Mouse (Mus musculus) heart, embryonic 12.5 days (tissue): Measurements from ENCODE around the gene Apol10b. TPM values are rescaled to one million over a fixed set of nuclear protein-coding genes. Genes with fewer than 3 reads are reported as not detected.
"Not testable (repeated sequence)": the region's sequence is repeated elsewhere in the genome, so short reads cannot be mapped to it uniquely, and the experiment has no call there.

ENCODE experiments used
- ATAC-seq: fragments of 200-750 bp; cut with Nextera tagmentation; 2 replicates; pipeline ENCODE4 v1.8.0; 2017; ENCODE audit warnings: moderate TSS enrichment, moderate library complexity; ENCODE audit not compliant: insufficient number of reproducible peaks, low FRiP score
- H3K27ac ChIP-seq: fragments of 300-500 bp; sonication (generic); 2 replicates; pipeline ENCODE4 v1.5.1; 2016; ENCODE audit warnings: mild to moderate bottlenecking, moderate library complexity; ENCODE audit not compliant: poor library complexity, severe bottlenecking
- H3K27me3 ChIP-seq: fragments of 300-500 bp; sonication (generic); replicated peaks from 2 replicates; pipeline ENCODE4 v1.6.1; 2016; ENCODE audit warnings: mild to moderate bottlenecking, moderate library complexity
- H3K36me3 ChIP-seq: fragments of 300-500 bp; sonication (generic); 2 replicates; pipeline ENCODE4 v1.6.1; 2016; ENCODE audit warnings: mild to moderate bottlenecking, moderate library complexity
- H3K4me1 ChIP-seq: fragments of 300-500 bp; sonication (generic); replicated peaks from 2 replicates; pipeline ENCODE4 v1.6.1; 2016; ENCODE audit warnings: mild to moderate bottlenecking
- H3K4me2 ChIP-seq: fragments of 300-500 bp; sonication (generic); 2 replicates; pipeline ENCODE4 v1.6.1; 2016; ENCODE audit warnings: mild to moderate bottlenecking, moderate library complexity
- H3K4me3 ChIP-seq: fragments of 300-500 bp; sonication (generic); 2 replicates; pipeline ENCODE4 v1.5.1; 2016; ENCODE audit warnings: mild to moderate bottlenecking
- H3K9ac ChIP-seq: fragments of 300-500 bp; sonication (generic); 2 replicates; pipeline ENCODE4 v1.6.1; 2016; ENCODE audit warnings: mild to moderate bottlenecking, moderate library complexity
- H3K9me3 ChIP-seq: fragments of 300-500 bp; sonication (generic); replicated peaks from 2 replicates; pipeline ENCODE4 v1.6.1; 2016; ENCODE audit warnings: mild to moderate bottlenecking, moderate library complexity
- WGBS: fragments of 180-500 bp; shearing (Covaris S2); methylation state at CpG from one replicate; pipeline ENCODE4 v1.1.7; 2016; 5-methylcytosine and 5-hydroxymethylcytosine counted together
- polyA plus RNA-seq: library from polyadenylated mRNA; unstranded; fragments of >200 nt; fragmentation: Nextera tagmentation; extraction: Ambion mirVana; gene quantifications from 2 replicates; pipeline ENCODE4 v1.2.1, GENCODE M21; 2016

Gene Apol10b
- polyA plus RNA-seq, 1 experiment from 2014 or later, result not detected

GRCm38 (mm10) chr15:77587026-77587425 is 8.9 kb downstream of the Apol10b start:
- Histone ChIP-seq H3K36me3 (no peaks in the 10 kb centered on the region), H3K4me1 (no peaks in the 10 kb centered on the region), H3K9ac (no peak overlapping the region), H3K4me2 (no peak overlapping the region), H3K27me3 (no peaks in the 10 kb centered on the region), H3K9me3 (peaks cover 7% of the 10 kb centered on the region; the same call in 1 of the 2 replicates), H3K4me3 (no peak overlapping the region), H3K27ac (no peak overlapping the region)
- ATAC-seq, result no peak

DNA sequence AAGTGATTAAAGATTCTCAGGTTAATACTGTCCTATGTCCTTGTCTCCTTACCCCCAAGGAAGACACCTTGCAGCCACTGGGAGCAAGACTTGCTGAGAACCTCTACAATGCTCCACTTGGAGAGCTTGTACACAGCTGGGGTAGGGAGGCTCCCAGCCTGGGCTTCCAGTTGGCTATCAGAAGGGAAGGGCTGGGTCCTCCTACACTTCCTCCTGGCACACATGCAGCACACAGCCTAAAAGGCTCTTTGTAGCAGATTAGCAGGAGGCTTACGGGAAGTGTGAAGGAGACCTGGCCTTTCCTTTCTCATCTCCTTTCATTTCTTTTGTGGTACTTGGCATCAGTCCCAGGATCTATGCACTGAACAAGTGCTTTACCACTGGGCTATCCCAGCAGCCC is 14.2 kb downstream of the Apol10b start:
- H3K27ac ChIP-seq, result peak overlapping the region; percentile 57
- H3K27me3 ChIP-seq, result no peaks in the 10 kb centered on the region
- no peak overlapping the region for H3K9ac ChIP-seq
- no peaks in the 10 kb centered on the region for H3K36me3 ChIP-seq
- H3K4me2 ChIP-seq, result no peak overlapping the region
- 0 out of 2 replicates have a peak, but pooled peaks cover 5% of the 10 kb centered on the region for H3K4me1 ChIP-seq
- H3K9me3 ChIP-seq, result peaks cover 7% of the 10 kb centered on the region; the same call in 1 of the 2 replicates
- H3K4me3 ChIP-seq, result no peak overlapping the region
- ATAC-seq, result peak; percentile 89
- WGBS, result 27% methylated on average over 1 of the region's 1 CpGs

- ATAC-seq, result no peak
Observed at GRCm38 (mm10) chr15:77579311-77579710, 16.6 kb downstream of the Apol10b start.

GRCm38 (mm10) chr15:77578801-77579200 is 17.1 kb downstream of the Apol10b start:
- Histone ChIP-seq H3K4me1 (0 out of 2 replicates have a peak, but pooled peaks cover 5% of the 10 kb centered on the region), H3K27me3 (no peaks in the 10 kb centered on the region), H3K4me3 (no peak overlapping the region), H3K4me2 (no peak overlapping the region), H3K9ac (no peak overlapping the region), H3K9me3 (peaks cover 7% of the 10 kb centered on the region; the same call in 1 of the 2 replicates), H3K27ac (no peak overlapping the region), H3K36me3 (no peaks in the 10 kb centered on the region)
- ATAC-seq, result no peak
- WGBS, result 81% methylated on average over 2 of the region's 2 CpGs

More at GRCm38 (mm10) chr15:77579311-77579710, 16.6 kb downstream of the Apol10b start:
- H3K27ac ChIP-seq, result no peak overlapping the region
- peaks cover 7% of the 10 kb centered on the region; the same call in 1 of the 2 replicates for H3K9me3 ChIP-seq
- 85% methylated on average over 4 of the region's 4 CpGs for WGBS
- H3K9ac ChIP-seq, result no peak overlapping the region
- no peak overlapping the region for H3K4me2 ChIP-seq
- no peaks in the 10 kb centered on the region for H3K36me3 ChIP-seq
- H3K4me3 ChIP-seq, result no peak overlapping the region
- H3K27me3 ChIP-seq, result no peaks in the 10 kb centered on the region
- H3K4me1 ChIP-seq, result 0 out of 2 replicates have a peak, but pooled peaks cover 5% of the 10 kb centered on the region

GRCm38 (mm10) chr15:77563219-77563618 is 32.7 kb downstream of the Apol10b start:
- no peak for ATAC-seq
- no peaks in the 10 kb centered on the region for H3K4me1 ChIP-seq
- H3K9me3 ChIP-seq, result no peaks in the 10 kb centered on the region

GRCm38 (mm10) chr15:77561792-77562191 is 34.1 kb downstream of the Apol10b start, which contains the start of gene 1700025B11Rik:
TSS of gene 1700025B11Rik (minus strand) at chr15:77561892.
- Histone ChIP-seq H3K9me3 (no peaks in the 10 kb centered on the region), H3K4me3 (no peak within 1 kb of the TSS), H3K4me2 (no peak within 1 kb of the TSS), H3K27me3 (no peaks in the 10 kb centered on the region), H3K9ac (no peak within 1 kb of the TSS), H3K4me1 (no peaks in the 10 kb centered on the region), H3K27ac (no peak within 1 kb of the TSS), H3K36me3 (no peaks in the 10 kb centered on the region)
- ATAC-seq, result no peak

More at GRCm38 (mm10) chr15:77563219-77563618, 32.7 kb downstream of the Apol10b start:
- no peak overlapping the region for H3K4me2 ChIP-seq
- no peaks in the 10 kb centered on the region for H3K36me3 ChIP-seq
- no peak overlapping the region for H3K27ac ChIP-seq
- H3K4me3 ChIP-seq, result no peak overlapping the region
- no peaks in the 10 kb centered on the region for H3K27me3 ChIP-seq
- no peak overlapping the region for H3K9ac ChIP-seq

DNA sequence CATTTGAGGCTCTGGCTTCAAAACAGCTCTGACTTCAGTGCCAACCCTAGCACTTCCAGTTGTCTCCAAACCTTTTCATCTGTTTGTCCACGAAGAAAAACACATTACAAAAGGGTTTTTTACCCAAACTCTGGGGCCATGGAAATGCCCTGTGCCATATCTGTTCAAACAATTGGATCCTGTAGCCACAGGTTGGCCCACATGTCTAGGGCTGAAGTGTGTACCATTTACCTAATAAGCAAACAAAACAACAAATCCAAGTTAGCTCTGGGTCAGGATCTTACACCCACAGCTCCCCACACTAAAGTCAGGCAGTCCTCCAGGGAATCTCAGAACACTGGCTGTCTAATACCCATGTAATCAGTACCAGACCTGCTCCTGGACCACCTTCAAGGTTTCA is 56.7 kb downstream of the Apol10b start:
- not testable (repeated sequence) for H3K27ac ChIP-seq, H3K9ac ChIP-seq, H3K36me3 ChIP-seq, ATAC-seq, H3K27me3 ChIP-seq, H3K4me3 ChIP-seq, H3K9me3 ChIP-seq, H3K4me2 ChIP-seq, H3K4me1 ChIP-seq
- 13% methylated on average over 1 of the region's 1 CpGs for WGBS

Other genes starting within 250 kb of the Apol10b start
- 0.19 TPM in 1 of 2 replicates, not detected in the other for gene Apol7a, start 197.0 kb downstream of the Apol10b start, polyA plus RNA-seq
- 0.74 and 0.76 TPM in 2 replicates for gene Apol9a, start 185.0 kb downstream of the Apol10b start, polyA plus RNA-seq
- not detected in 2 replicates for gene Apol7b, start 148.6 kb downstream of the Apol10b start, polyA plus RNA-seq
- gene Apol10a, start 119.1 kb downstream of the Apol10b start, polyA plus RNA-seq, result not detected in 2 replicates
- gene Apol11a, start 87.9 kb downstream of the Apol10b start, polyA plus RNA-seq, result not detected in 2 replicates
- not detected in 2 replicates for gene Apol7c, start 62.8 kb downstream of the Apol10b start, polyA plus RNA-seq
- gene 1700025B11Rik, start 34.2 kb downstream of the Apol10b start, polyA plus RNA-seq, result not detected in 2 replicates
- gene Gm36245, start 3.1 kb upstream of the Apol10b start, polyA plus RNA-seq, result not detected in 2 replicates
- 0.09 TPM in 1 of 2 replicates, not detected in the other for gene Apol11b, start 47.2 kb upstream of the Apol10b start, polyA plus RNA-seq
- not detected in 2 replicates for gene Apol7e, start 102.7 kb upstream of the Apol10b start, polyA plus RNA-seq
- 0.20 and 0.22 TPM in 2 replicates for gene Apol9b, start 132.9 kb upstream of the Apol10b start, polyA plus RNA-seq
- 0.65 and 0.74 TPM in 2 replicates for gene Apol8, start 160.9 kb upstream of the Apol10b start, polyA plus RNA-seq
- gene Myh9, start 246.1 kb upstream of the Apol10b start, polyA plus RNA-seq, result 41.9 and 42.0 TPM in 2 replicates